In genomic region chr11:95310648-95311424, GRCm38 (mm10) we compare ENCODE assay signal across 9 mouse cellular contexts. TPM values are rescaled to one million over a fixed set of nuclear protein-coding genes. Genes with fewer than 3 reads are reported as not detected.
A peak's percentile ranks its signal among the peaks of the same experiment; 100 is the strongest.
DNase-seq lines count a peak whose midpoint lies in the region; ATAC-seq lines count a peak whose summit lies in the region.
"Had no signal": no experiment of that assay in that cellular context is flagged by ENCODE, and none has a peak within 500 bp of the region (broad histone marks: within the 10 kb centered on the region; RNA-seq: fewer than 3 reads in every experiment).

No protein-coding gene starts in this region.

- ATAC-seq in heart, embryonic 13.5 days (ENCODE audit: extremely low read depth, insufficient number of reproducible peaks, low FRiP score, low TSS enrichment) = no peak
- peak; percentile 0; the same call in 1 of the 2 replicates for ATAC-seq in limb, embryonic 13.5 days (ENCODE audit: low FRiP score, low read depth)
- ATAC-seq in midbrain, embryonic 12.5 days (ENCODE audit: low FRiP score, low read depth) = 0 out of 2 replicates have a peak, but pooled peaks have one; percentile 5

- H3K27me3 ChIP-seq in heart, embryonic 13.5 days (replicated peaks) = no peaks in the 10 kb centered on the region
- no peaks in the 10 kb centered on the region for H3K27me3 ChIP-seq in limb, embryonic 13.5 days
- H3K27me3 ChIP-seq in midbrain, embryonic 12.5 days = no peaks in the 10 kb centered on the region

- peak; percentile 51 for DNase-seq in kidney, adult 11 months
- no peak for DNase-seq in kidney, postnatal 14 days
- DNase-seq in adrenal gland, postnatal 14 days = peak; percentile 38
- DNase-seq in thymus, postnatal 14 days = peak; percentile 50
- DNase-seq in MN1 (ENCODE audit: low spot score) = no peak

- peak overlapping the region; percentile 75 for H3K4me2 ChIP-seq in heart, embryonic 13.5 days
- H3K4me2 ChIP-seq in limb, embryonic 13.5 days (replicated peaks) = peak overlapping the region; percentile 73
- peak overlapping the region; percentile 75 for H3K4me2 ChIP-seq in midbrain, embryonic 12.5 days (replicated peaks)

- 5% methylated on average over 17 of the region's 17 CpGs for WGBS in heart, embryonic 13.5 days
- 5% methylated on average over 17 of the region's 17 CpGs for WGBS in limb, embryonic 13.5 days
- WGBS in midbrain, embryonic 12.5 days = 4% methylated on average over 17 of the region's 17 CpGs

- H3K36me3 ChIP-seq in heart, embryonic 13.5 days = peaks cover 8% of the 10 kb centered on the region
- H3K36me3 ChIP-seq in limb, embryonic 13.5 days = peaks cover 4% of the 10 kb centered on the region
- H3K36me3 ChIP-seq in midbrain, embryonic 12.5 days = peaks cover 3% of the 10 kb centered on the region

- H3K9ac ChIP-seq in heart, embryonic 13.5 days = peak overlapping the region; percentile 85
- peak overlapping the region; percentile 80 for H3K9ac ChIP-seq in limb, embryonic 13.5 days
- peak overlapping the region; percentile 55 for H3K9ac ChIP-seq in midbrain, embryonic 12.5 days (replicated peaks)

- H3K27ac ChIP-seq in heart, embryonic 13.5 days (replicated peaks) = peak overlapping the region; percentile 89
- peak overlapping the region; percentile 85 for H3K27ac ChIP-seq in limb, embryonic 13.5 days
- peak overlapping the region; percentile 60 for H3K27ac ChIP-seq in midbrain, embryonic 12.5 days (replicated peaks)

- H3K9me3 ChIP-seq in heart, embryonic 13.5 days = no peaks in the 10 kb centered on the region
- no peaks in the 10 kb centered on the region for H3K9me3 ChIP-seq in limb, embryonic 13.5 days
- H3K9me3 ChIP-seq in midbrain, embryonic 12.5 days = no peaks in the 10 kb centered on the region

- peak overlapping the region; percentile 92 for H3K4me3 ChIP-seq in heart, embryonic 13.5 days
- H3K4me3 ChIP-seq in limb, embryonic 13.5 days = peak overlapping the region; percentile 90
- H3K4me3 ChIP-seq in midbrain, embryonic 12.5 days = peak overlapping the region; percentile 90

- H3K4me1 ChIP-seq in heart, embryonic 13.5 days = peaks cover 33% of the 10 kb centered on the region
- H3K4me1 ChIP-seq in limb, embryonic 13.5 days = peaks cover 23% of the 10 kb centered on the region
- H3K4me1 ChIP-seq in midbrain, embryonic 12.5 days = peaks cover 29% of the 10 kb centered on the region

RNA-seq across cellular contexts. Expression of gene Kat7, which starts 0.8 kb away (rescaled TPM):
- total RNA-seq in adrenal gland, postnatal 14 days (2021) = 48.5 and 50.7 TPM in 2 replicates
- polyA plus RNA-seq in heart, embryonic 13.5 days (2015; fragmentation: Nextera tagmentation; extraction: Ambion mirVana) = 44.2 and 46.0 TPM in 2 replicates
- 68.4 and 71.9 TPM in 2 replicates for polyA plus RNA-seq in limb, embryonic 13.5 days (2015; fragmentation: Nextera tagmentation; extraction: Ambion mirVana)
- polyA plus RNA-seq in midbrain, embryonic 12.5 days (2016; fragmentation: Nextera tagmentation; extraction: Ambion mirVana) = 81.8 and 85.3 TPM in 2 replicates

RNA-seq across cellular contexts. Expression of gene Fam117a, which starts 26.0 kb away (rescaled TPM):
- 20.2 and 21.4 TPM in 2 replicates for total RNA-seq in adrenal gland, postnatal 14 days (2021)
- polyA plus RNA-seq in heart, embryonic 13.5 days (2015; fragmentation: Nextera tagmentation; extraction: Ambion mirVana) = 6.3 and 7.7 TPM in 2 replicates
- polyA plus RNA-seq in limb, embryonic 13.5 days (2015; fragmentation: Nextera tagmentation; extraction: Ambion mirVana) = 15.8 and 16.2 TPM in 2 replicates
- 6.7 and 7.8 TPM in 2 replicates for polyA plus RNA-seq in midbrain, embryonic 12.5 days (2016; fragmentation: Nextera tagmentation; extraction: Ambion mirVana)

RNA-seq across cellular contexts. Expression of gene Tac4, which starts 49.5 kb away (rescaled TPM):
- not detected in 2 replicates for total RNA-seq in adrenal gland, postnatal 14 days (2021)
- polyA plus RNA-seq in heart, embryonic 13.5 days (2015; fragmentation: Nextera tagmentation; extraction: Ambion mirVana) = not detected in 2 replicates
- polyA plus RNA-seq in limb, embryonic 13.5 days (2015; fragmentation: Nextera tagmentation; extraction: Ambion mirVana) = 0.15 and 0.27 TPM in 2 replicates
- 0.18 and 0.23 TPM in 2 replicates for polyA plus RNA-seq in midbrain, embryonic 12.5 days (2016; fragmentation: Nextera tagmentation; extraction: Ambion mirVana)
- total RNA-seq: adrenal gland, adult 18-20 months had no signal

Comparison
In these comparisons a context has a peak if more than half of its experiments do, and no peak if none do; other contexts are left out.
1. DNase-seq: peak in kidney, adult 11 months (single experiment), adrenal gland, postnatal 14 days (single experiment) and thymus, postnatal 14 days (single experiment); none in kidney, postnatal 14 days (single experiment) and MN1 (single experiment).
2. Peak in every context shown above with its lines, with median percentiles within 50 percentile points of each other: H3K27ac ChIP-seq, H3K4me2 ChIP-seq, H3K4me3 ChIP-seq and H3K9ac ChIP-seq.